Mouse (Mus musculus) adrenal gland, adult 18-20 months (tissue): ENCODE results near the gene Slc24a4. TPM values are rescaled to one million over a fixed set of nuclear protein-coding genes. Genes with fewer than 3 reads are reported as not detected.

Experiments used
- DNase-seq, 2 experiments: peaks; one replicate each; pipeline ENCODE4 v3.0.0; 2021 to 2022; ENCODE audit warnings: low spot score in 2 of 2
- total RNA-seq, 2 experiments: library from RNA; stranded (reverse); gene quantifications; 1 replicate in 1 of 2; 2 replicates in 1 of 2; pipeline ENCODE4 v1.2.3; 2021

Slc24a4 gene
- total RNA-seq, 2 experiments from 2014 or later = 0.42 to 1.1 TPM

DNA sequence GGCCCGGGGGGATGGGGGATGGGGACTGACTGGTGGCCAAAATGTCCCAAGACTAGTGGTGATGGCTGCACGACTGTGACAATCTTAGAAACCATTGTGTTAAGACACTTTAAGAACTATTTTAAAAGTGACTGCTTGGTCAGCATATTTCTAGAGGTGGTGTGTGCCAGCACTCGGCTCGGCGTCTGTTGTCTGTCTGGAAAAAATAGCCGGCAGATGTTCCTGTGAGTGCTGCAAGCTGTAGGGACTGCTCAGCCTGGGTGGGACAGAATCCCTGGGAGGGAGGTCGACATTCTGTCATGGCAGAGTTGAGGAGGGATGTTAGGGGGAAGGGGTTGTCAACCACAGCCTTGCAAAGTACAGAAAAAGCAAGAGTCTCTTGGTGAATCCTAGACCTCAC lies 175.3 kb downstream of the Slc24a4 start:
- DNase-seq = no peak

DNA sequence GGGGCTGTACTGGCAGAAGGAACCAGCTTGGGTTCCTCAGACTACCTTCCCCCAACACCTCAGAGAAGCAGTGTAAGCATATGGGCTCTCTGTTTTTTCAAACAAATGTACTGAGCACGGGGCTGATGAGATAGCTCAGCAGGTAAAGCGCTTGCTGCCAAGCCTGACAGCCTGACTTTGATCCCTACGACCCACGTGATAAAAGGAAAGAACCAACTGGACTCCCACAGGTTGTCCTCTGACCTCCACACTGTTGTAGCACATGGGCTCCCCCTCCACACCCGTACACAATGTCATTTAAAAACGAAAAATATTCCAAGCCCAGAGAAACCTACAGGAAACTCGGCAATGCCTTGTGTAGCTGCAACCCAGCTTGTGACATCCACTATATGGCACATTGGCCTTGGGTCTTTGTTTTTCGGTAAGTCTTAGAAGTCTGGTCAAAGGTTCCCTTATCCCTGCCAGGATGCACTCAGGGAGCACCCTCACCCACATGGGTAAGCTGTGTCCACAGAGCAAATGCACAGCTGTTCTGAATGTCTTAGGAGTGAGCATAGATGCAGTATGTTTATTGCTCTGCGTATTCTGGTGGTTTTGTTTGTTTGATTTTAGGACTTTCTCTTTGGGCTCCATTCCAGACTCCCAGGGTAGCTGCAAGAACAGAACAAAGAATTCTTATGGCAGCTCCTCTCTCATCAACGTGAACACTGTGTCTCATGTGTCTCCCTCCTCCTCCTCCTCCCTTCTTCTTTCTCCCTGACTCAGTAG lies 176.7 kb downstream of the Slc24a4 start:
- DNase-seq = no peak

DNA sequence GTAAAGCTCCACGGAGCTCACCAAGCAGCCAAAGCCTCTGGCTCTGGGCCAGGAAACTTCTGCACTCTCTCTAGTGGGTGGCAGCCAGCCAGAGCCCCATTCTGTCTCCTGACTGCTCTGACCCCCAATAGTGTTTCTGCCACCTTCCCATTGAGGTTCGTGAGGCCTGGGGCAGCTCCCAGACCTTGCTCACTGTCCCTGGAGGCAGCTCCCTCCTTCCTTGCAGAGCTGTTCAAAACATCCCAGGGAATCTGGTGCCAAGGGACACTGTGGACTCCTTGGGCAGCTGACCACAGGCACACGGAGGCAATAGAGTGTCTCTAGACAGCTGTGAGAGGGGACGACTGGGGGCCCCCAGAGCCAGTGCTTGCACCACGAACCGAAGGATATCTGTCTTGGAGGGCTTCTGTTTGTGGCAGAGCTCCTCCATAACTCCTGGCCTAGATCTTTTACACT lies 179.5 kb downstream of the Slc24a4 start:
- peak in 1 of 2 experiments; percentile 49 for DNase-seq

DNA sequence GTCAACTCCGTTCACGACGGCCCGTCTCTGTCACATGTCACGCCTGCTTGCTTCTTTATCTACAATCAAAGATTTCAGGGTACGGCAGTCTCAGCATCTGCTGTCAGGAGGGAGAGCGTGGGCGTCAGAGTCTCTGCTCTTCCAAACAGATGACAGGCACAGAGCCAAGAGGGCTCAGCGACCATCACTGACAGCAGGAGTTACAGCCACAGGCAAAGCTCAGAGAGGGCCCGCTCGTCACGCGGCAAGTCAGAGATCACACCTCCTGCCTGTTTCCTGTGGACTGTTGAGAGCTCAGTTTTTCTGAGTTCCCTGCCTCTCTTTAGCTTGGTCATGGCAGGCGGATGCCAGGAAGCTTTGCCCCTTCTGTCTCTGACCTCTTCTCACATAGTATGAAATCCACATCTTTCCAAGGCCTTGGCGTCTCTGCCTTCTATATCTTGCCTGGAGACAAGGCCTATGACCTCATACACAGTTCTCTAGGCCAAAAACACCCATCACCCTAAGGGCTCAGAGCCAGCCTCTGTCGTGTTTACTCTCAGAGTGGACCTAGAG lies 180.0 kb downstream of the Slc24a4 start:
- DNase-seq = peak in 1 of 2 experiments; percentile 28

DNA sequence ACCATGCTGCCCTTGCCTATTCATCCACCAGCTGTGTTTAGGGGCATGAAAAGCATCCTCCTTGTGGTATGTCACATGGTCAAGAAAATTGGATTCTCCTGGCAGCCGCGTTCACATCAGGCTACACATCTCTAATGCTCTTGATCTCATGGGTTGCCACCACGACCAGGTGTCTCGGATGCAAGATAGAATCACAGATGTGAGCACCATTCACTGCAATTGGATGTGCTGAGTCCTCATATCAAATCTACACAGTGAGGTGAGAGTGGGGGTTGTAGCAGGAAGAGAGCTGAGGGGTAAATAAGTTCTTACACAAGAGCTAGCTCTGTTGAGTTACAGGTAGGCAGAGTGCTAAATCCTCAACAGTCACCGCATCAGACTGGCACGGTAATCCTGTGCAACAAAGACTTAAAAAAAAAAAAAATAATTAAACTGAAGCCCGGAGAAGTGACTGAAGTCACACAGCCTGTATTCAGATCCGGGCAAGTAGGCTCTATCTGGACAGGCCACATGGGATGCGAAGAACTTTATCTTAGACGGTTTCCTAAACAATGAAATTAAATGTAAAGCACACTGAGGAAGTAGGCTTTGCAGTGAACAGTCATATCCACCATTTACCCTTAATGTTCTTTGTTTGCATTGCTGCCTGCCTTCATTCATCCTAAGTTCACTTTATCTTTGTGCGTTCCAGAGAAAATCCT lies 180.7 kb downstream of the Slc24a4 start:
- no peak for DNase-seq

DNA sequence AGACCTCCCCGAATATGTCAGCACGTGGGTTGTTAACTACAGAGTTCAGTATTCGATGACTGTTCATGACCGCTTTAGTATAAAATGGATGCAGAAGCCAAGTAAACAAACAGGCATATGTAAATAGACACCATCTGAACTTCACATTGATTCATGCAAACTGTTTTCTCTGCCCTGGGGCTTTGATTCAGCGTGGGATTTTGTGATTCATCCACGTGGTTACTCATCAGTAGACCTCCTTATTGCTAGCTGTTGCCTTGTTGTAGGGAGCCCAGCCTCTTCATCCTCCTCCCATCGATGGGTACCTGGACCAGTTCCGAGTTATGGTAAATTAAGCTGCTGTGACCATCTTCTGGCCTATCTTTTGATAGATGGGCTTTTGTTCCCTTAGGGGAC lies 181.3 kb downstream of the Slc24a4 start:
- no peak for DNase-seq

DNA sequence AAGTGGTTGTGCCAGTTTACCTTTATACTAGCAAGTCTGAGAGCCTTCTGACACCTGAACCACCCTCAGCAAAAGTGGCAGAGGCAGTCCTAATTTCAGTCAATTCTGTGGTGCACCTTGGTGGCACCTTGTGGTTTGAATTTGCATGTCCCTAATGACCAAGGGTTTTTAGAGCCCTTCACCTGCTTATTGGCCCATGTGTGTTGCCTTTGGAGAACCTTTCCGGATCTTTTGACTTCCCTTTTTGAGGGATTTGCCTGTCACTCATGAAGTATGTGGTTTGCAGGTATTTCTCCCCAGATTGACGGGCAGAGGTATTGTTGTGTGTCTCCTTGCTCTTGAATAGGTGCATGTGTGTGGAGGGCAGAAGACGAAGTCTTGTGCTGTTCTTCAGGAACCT lies 181.7 kb downstream of the Slc24a4 start:
- no peak for DNase-seq

DNA sequence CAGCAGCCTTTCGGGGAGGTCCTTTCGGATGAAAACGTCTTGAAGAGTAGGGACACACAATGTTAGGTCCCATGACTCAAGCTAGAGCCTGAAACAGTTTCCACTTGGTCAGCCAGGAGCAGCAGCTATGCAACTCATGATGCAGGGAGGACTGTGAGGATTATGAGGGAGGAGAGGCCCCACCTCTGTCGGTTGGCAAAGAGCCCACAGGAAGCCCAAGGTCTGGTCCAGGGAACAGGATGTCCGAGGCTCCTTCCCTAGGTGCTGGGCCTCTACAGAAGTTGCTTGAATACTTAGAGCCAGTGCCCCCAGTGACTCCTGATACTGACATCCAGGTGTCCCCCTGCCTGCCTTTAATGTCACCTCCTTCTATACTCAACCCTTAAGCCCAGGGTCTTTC lies 182.9 kb downstream of the Slc24a4 start:
- DNase-seq = no peak

Other genes starting within 250 kb of the Slc24a4 start
- gene Trip11, start 215.5 kb upstream of the Slc24a4 start, total RNA-seq = 10 to 100 TPM; 34.2 to 39.5 TPM
- gene Atxn3, start 170.5 kb upstream of the Slc24a4 start, total RNA-seq = 10 to 100 TPM; 15.1 to 18.4 TPM
- gene Cpsf2, start 152.7 kb upstream of the Slc24a4 start, total RNA-seq = 10 to 100 TPM; 25.3 to 36.3 TPM
- 10 to 100 TPM; 16.4 to 20.7 TPM for gene Rin3, start 154.3 kb downstream of the Slc24a4 start, total RNA-seq